Mouse (Mus musculus) hindbrain, embryonic 15.5 days (tissue): ENCODE measurements around the gene Rho. TPM values are rescaled to one million over a fixed set of nuclear protein-coding genes. Genes with fewer than 3 reads are reported as not detected.
A peak's percentile ranks its signal among the peaks of the same experiment; 100 is the strongest.

Source experiments
- ATAC-seq: fragments of 200-750 bp; cut with Nextera tagmentation; 2 replicates; pipeline ENCODE4 v1.8.0; 2017; ENCODE audit warnings: low read depth, moderate number of reproducible peaks, moderate TSS enrichment; ENCODE audit not compliant: low FRiP score
- H3K27ac ChIP-seq: fragments of 300-500 bp; sonication (generic); replicated peaks from 2 replicates; pipeline ENCODE4 v1.5.1; 2015; ENCODE audit warnings: mild to moderate bottlenecking, inconsistent platforms
- H3K27me3 ChIP-seq: fragments of 300-500 bp; sonication (generic); 2 replicates; pipeline ENCODE4 v1.6.1; 2015; ENCODE audit warnings: control low read depth, inconsistent platforms
- H3K36me3 ChIP-seq: fragments of 300-500 bp; sonication (generic); 2 replicates; pipeline ENCODE4 v1.6.1; 2015; ENCODE audit warnings: control low read depth, inconsistent platforms
- H3K4me1 ChIP-seq: fragments of 300-500 bp; sonication (generic); replicated peaks from 2 replicates; pipeline ENCODE4 v1.6.1; 2015; ENCODE audit warnings: control low read depth, inconsistent platforms
- H3K4me2 ChIP-seq: fragments of 300-500 bp; sonication (generic); 2 replicates; pipeline ENCODE4 v1.6.1; 2015; ENCODE audit warnings: moderate library complexity, mild to moderate bottlenecking, inconsistent platforms
- H3K4me3 ChIP-seq: fragments of 300-500 bp; sonication (generic); 2 replicates; pipeline ENCODE4 v1.5.1; 2015; ENCODE audit warnings: mild to moderate bottlenecking, inconsistent platforms
- H3K9ac ChIP-seq: fragments of 300-500 bp; sonication (generic); 2 replicates; pipeline ENCODE4 v1.6.1; 2015; ENCODE audit warnings: inconsistent platforms
- H3K9me3 ChIP-seq: fragments of 300-500 bp; sonication (generic); 2 replicates; pipeline ENCODE4 v1.6.1; 2016; ENCODE audit warnings: control low read depth, inconsistent platforms
- WGBS: fragments of 180-500 bp; shearing (Covaris S2); methylation state at CpG from one replicate; pipeline ENCODE4 v1.1.7; 2015; 5-methylcytosine and 5-hydroxymethylcytosine counted together
- polyA plus RNA-seq: library from polyadenylated mRNA; unstranded; fragments of >200 nt; fragmentation: Nextera tagmentation; extraction: Ambion mirVana; gene quantifications from 2 replicates; pipeline ENCODE4 v1.2.1, GENCODE M21; 2015

Rho gene
- polyA plus RNA-seq, 1 experiment from 2014 or later: 0.64 TPM

DNA sequence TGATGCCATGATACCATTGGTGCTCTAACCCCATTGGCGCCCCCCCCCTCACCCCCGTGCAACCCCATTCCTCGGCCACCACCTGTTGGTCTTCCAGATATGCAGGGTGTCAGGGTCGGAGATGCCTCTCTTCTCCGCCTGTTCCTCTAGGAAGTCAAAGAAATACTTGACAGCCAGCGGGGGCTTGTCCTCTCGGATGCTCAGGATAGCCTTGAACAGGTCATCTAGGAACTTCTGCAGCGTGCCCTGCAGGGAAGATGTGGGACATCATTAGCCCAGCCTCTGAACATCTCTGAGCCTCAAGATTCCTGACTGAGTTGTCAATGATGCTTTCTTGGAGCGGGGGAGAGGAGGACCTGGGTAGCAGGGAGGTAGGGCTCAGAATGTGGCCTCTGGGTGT is 26.9 kb downstream of the Rho start:
- 91% methylated on average over 9 of the region's 9 CpGs for WGBS
- H3K9me3 ChIP-seq: no peaks in the 10 kb centered on the region

GRCm38 (mm10) chr6:115959151-115959691 is 27.7 kb downstream of the Rho start:
- no peak overlapping the region for H3K4me2 ChIP-seq
- no peak for ATAC-seq
- WGBS: 78% methylated on average over 7 of the region's 7 CpGs

More for the DNA sequence above, 26.9 kb downstream of the Rho start:
- H3K36me3 ChIP-seq: no peaks in the 10 kb centered on the region
- H3K4me2 ChIP-seq: no peak overlapping the region
- no peak overlapping the region for H3K9ac ChIP-seq
- H3K27ac ChIP-seq: no peak overlapping the region
- H3K4me1 ChIP-seq: peaks cover 20% of the 10 kb centered on the region
- no peaks in the 10 kb centered on the region for H3K27me3 ChIP-seq
- ATAC-seq: no peak
- H3K4me3 ChIP-seq: no peak overlapping the region

GRCm38 (mm10) chr6:115960322-115960721 is 28.8 kb downstream of the Rho start:
- no peak for ATAC-seq
- Histone ChIP-seq H3K27me3 (no peaks in the 10 kb centered on the region), H3K4me1 (peaks cover 16% of the 10 kb centered on the region), H3K27ac (no peak overlapping the region), H3K9me3 (no peaks in the 10 kb centered on the region), H3K4me3 (no peak overlapping the region), H3K4me2 (no peak overlapping the region), H3K9ac (no peak overlapping the region), H3K36me3 (no peaks in the 10 kb centered on the region)
- WGBS: 95% methylated on average over 19 of the region's 19 CpGs

More at GRCm38 (mm10) chr6:115959151-115959691, 27.7 kb downstream of the Rho start:
- no peaks in the 10 kb centered on the region for H3K9me3 ChIP-seq
- H3K36me3 ChIP-seq: no peaks in the 10 kb centered on the region
- H3K27ac ChIP-seq: no peak overlapping the region
- no peak overlapping the region for H3K9ac ChIP-seq
- H3K4me3 ChIP-seq: no peak overlapping the region
- H3K27me3 ChIP-seq: no peaks in the 10 kb centered on the region
- peaks cover 19% of the 10 kb centered on the region for H3K4me1 ChIP-seq

- H3K4me1 ChIP-seq: peaks cover 11% of the 10 kb centered on the region
- no peaks in the 10 kb centered on the region for H3K36me3 ChIP-seq
- H3K27me3 ChIP-seq: no peaks in the 10 kb centered on the region
- no peak for ATAC-seq
- WGBS: 87% methylated on average over 3 of the region's 3 CpGs
- no peak overlapping the region for H3K9ac ChIP-seq
- no peaks in the 10 kb centered on the region for H3K9me3 ChIP-seq
- H3K27ac ChIP-seq: no peak overlapping the region
- H3K4me2 ChIP-seq: no peak overlapping the region
- no peak overlapping the region for H3K4me3 ChIP-seq
These were observed 30.2 kb downstream of the Rho start for GRCm38 (mm10) chr6:115961743-115962142.

DNA sequence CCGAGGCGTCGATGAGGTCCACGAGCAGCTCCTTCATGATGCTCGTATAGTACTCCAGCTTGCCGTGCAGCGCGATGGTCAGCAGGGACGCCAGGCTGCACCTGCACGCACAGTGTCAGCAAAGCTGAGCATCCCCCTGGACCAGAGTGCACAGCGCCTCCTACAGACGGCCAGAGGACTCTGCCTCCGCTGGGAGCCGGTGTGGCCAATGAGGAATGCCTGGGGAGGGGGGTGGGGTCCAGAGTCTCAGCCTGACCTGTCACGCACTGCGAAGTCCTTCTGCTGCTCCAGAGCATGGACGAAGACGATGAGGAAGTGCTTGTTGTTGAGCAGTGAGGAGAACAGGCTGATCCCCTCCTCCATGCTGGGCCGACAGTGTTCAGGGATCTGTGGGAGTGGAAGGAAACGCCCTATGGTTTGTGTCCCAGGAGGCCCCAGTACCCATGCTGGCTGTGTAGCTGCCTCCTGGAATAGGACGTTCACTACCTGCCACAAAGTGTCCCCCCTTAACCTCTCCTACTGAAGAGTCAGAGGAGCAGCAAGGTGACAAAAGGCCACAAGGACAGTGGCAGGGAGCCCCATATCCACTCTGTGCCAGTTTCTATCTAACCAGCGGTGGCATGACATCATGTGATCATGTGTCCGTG is 31.0 kb downstream of the Rho start:
- Histone ChIP-seq H3K4me3 (no peak overlapping the region), H3K27me3 (no peaks in the 10 kb centered on the region), H3K4me2 (no peak overlapping the region), H3K9me3 (no peaks in the 10 kb centered on the region), H3K36me3 (no peaks in the 10 kb centered on the region), H3K4me1 (peaks cover 3% of the 10 kb centered on the region), H3K27ac (no peak overlapping the region), H3K9ac (no peak overlapping the region)
- ATAC-seq: no peak
- WGBS: 44% methylated on average over 23 of the region's 23 CpGs

DNA sequence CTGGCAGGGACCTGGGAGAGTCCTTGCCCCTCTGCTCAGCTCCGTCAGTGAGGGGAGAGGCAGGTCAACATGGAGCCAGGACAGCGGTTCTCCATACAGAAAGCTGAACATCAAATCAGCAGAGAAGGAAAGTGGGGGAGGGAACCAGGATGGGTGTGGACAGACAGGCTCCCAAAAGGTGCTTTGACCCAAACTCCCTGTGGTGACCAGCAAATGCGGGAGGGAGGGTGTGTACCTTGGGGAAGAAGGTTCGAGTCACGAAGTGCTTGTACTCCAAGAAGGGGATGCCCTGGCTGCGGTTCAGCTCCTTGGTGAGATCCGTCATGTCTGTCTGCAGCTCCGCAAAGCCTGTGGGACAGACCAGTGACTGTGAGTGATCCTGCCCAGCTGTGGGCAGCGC is 32.1 kb downstream of the Rho start:
- no peak overlapping the region for H3K27ac ChIP-seq
- H3K27me3 ChIP-seq: no peaks in the 10 kb centered on the region
- no peak overlapping the region for H3K9ac ChIP-seq
- 75% methylated on average over 9 of the region's 9 CpGs for WGBS
- no peaks in the 10 kb centered on the region for H3K9me3 ChIP-seq
- H3K4me2 ChIP-seq: no peak overlapping the region
- no peak for ATAC-seq
- no peak overlapping the region for H3K4me3 ChIP-seq
- H3K4me1 ChIP-seq: no peaks in the 10 kb centered on the region
- no peaks in the 10 kb centered on the region for H3K36me3 ChIP-seq

DNA sequence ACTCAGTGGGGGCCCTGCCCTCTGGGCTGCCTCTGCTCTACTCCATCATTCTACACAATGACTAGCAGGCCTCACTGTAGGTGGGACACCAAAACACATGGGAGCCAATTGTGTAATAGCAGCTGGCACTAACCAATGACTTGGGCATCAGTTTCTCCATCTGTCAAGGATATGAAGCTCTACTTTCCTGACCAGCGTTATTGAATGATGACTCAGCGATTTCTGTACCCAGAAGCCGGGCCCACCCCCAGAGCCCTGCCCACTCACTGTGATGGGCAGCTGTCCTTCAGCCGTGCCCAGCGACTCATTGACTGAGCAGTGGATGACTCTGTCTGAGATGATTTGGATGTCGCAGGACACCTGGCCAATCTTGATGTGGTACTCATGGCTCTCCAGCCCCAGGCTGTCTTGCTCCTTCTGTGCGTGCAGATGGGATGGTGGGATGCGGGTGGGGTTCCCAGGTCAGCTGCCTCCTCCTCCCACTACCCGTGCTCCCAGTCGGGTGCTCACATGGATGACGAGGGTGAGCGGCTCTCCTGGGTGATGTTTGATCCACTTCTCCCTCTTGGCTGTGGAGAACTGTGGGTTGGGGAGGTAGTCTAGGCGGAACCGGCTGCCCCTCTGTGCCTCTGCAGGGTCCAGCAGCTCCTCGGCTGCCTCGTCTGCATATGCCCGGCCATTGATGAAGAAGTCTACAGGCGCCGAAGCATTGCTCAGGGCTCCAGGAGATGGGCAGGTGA is 34.8 kb downstream of the Rho start:
- ATAC-seq: no peak
- no peaks in the 10 kb centered on the region for H3K36me3 ChIP-seq
- H3K4me3 ChIP-seq: no peak overlapping the region
- H3K27ac ChIP-seq: no peak overlapping the region
- H3K9me3 ChIP-seq: no peaks in the 10 kb centered on the region
- H3K9ac ChIP-seq: no peak overlapping the region
- 93% methylated on average over 19 of the region's 19 CpGs for WGBS
- H3K4me1 ChIP-seq: peaks cover 4% of the 10 kb centered on the region
- H3K27me3 ChIP-seq: no peaks in the 10 kb centered on the region
- H3K4me2 ChIP-seq: no peak overlapping the region

DNA sequence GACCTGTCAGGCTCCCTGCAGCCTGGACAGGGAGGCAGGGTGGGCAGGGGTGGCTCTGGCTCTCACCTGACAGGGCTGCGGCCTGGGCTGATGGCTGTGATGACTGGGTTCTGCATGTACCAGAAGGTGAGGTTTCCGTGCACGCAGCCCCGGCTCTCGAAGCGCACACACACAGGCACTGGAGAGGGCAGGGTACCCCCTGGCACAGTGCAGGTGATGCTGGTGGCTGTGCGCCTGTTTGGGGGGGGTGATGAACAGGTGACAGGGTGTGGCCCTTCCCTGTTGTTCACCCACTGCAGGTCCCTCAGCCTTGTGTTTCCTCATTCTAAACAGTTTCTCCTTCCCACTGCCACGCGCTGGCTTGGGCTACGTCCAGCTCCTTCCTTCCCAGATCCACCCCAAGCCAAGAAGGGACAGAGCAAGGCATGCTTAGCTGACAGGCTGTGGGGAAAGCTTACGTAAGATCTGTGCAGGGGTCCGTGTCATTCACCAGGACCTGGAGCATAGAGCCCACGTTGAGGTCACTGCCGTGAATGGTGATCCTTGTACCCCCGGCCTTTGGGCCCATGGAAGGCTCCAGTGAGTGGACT is 35.8 kb downstream of the Rho start:
- Histone ChIP-seq H3K36me3 (no peaks in the 10 kb centered on the region), H3K4me1 (peaks cover 13% of the 10 kb centered on the region), H3K9me3 (no peaks in the 10 kb centered on the region), H3K9ac (no peak overlapping the region), H3K4me2 (no peak overlapping the region), H3K27ac (no peak overlapping the region), H3K27me3 (no peaks in the 10 kb centered on the region), H3K4me3 (no peak overlapping the region)
- WGBS: 89% methylated on average over 15 of the region's 15 CpGs
- no peak for ATAC-seq

DNA sequence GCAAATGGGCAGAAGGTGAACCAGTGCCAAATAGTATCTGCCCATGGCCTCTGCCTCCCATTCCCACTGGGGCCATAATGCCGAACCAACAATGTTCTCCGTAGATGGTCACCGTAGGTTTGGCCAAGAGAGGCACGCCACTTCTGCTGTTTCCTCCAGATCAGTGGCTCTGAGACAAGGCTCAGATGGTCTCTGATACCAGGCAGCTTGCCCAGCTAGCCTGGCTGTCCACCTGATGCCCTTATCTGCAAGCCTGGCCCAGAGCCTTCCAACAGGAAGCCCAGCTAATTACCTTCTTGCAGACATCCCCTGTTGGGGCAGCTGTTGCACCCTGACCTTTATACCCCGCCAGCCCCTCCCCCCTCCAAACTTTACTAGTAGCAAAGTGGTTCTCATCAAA is 36.5 kb downstream of the Rho start:
- H3K36me3 ChIP-seq: no peaks in the 10 kb centered on the region
- ATAC-seq: no peak
- no peak overlapping the region for H3K4me3 ChIP-seq
- 0 out of 2 replicates have a peak overlapping the region, but pooled peaks have one; percentile 30 for H3K27ac ChIP-seq
- H3K4me1 ChIP-seq: peaks cover 16% of the 10 kb centered on the region
- no peak overlapping the region for H3K4me2 ChIP-seq
- WGBS: 68% methylated on average over 5 of the region's 5 CpGs
- no peak overlapping the region for H3K9ac ChIP-seq
- no peaks in the 10 kb centered on the region for H3K27me3 ChIP-seq
- no peaks in the 10 kb centered on the region for H3K9me3 ChIP-seq

DNA sequence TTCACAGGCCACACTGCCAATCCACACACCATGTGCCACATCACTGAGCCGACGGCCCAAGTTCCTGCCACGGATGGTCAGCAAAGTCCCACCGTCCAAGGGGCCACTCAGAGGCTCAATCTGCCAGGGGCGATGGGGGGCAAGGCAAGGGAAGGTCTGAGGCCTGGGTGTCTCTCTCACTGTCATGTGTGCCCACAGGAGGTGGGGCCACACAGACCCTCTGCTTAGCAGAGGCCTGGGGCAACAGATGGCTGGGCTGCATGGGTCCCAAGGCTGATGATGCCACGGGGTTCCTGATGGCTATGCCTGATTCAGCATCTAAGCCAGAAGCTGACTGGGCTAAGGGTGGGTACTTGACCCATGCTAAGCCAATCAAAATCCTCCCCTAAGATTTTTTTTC is 37.2 kb downstream of the Rho start:
- ATAC-seq: no peak
- Histone ChIP-seq H3K27ac (0 out of 2 replicates have a peak overlapping the region, but pooled peaks have one; percentile 30), H3K9ac (no peak overlapping the region), H3K4me2 (no peak overlapping the region), H3K4me3 (no peak overlapping the region), H3K36me3 (no peaks in the 10 kb centered on the region), H3K9me3 (no peaks in the 10 kb centered on the region), H3K27me3 (no peaks in the 10 kb centered on the region), H3K4me1 (peaks cover 16% of the 10 kb centered on the region)
- WGBS: 68% methylated on average over 6 of the region's 6 CpGs

GRCm38 (mm10) chr6:115969103-115969502 is 37.6 kb downstream of the Rho start:
- ATAC-seq: no peak
- Histone ChIP-seq H3K4me2 (no peak overlapping the region), H3K9ac (no peak overlapping the region), H3K9me3 (no peaks in the 10 kb centered on the region), H3K27me3 (no peaks in the 10 kb centered on the region), H3K36me3 (no peaks in the 10 kb centered on the region), H3K4me3 (no peak overlapping the region), H3K4me1 (peaks cover 20% of the 10 kb centered on the region), H3K27ac (no peak overlapping the region)
- WGBS: 68% methylated on average over 9 of the region's 9 CpGs

GRCm38 (mm10) chr6:115969952-115970351 is 38.4 kb downstream of the Rho start:
- H3K4me3 ChIP-seq: no peak overlapping the region
- H3K27ac ChIP-seq: no peak overlapping the region
- H3K4me1 ChIP-seq: peaks cover 25% of the 10 kb centered on the region
- no peak for ATAC-seq
- no peaks in the 10 kb centered on the region for H3K27me3 ChIP-seq
- H3K4me2 ChIP-seq: no peak overlapping the region
- H3K36me3 ChIP-seq: no peaks in the 10 kb centered on the region
- WGBS: 54% methylated on average over 6 of the region's 6 CpGs
- H3K9ac ChIP-seq: no peak overlapping the region
- no peaks in the 10 kb centered on the region for H3K9me3 ChIP-seq
